Mouse (Mus musculus) NIH3T3 (cell line): ENCODE measurements around the gene Fam107a.

Source experiments
- DNase-seq: peaks from one replicate; pipeline ENCODE4 v3.0.0-alpha.2; 2012; ENCODE audit warnings: low read depth

Fam107a gene

DNA sequence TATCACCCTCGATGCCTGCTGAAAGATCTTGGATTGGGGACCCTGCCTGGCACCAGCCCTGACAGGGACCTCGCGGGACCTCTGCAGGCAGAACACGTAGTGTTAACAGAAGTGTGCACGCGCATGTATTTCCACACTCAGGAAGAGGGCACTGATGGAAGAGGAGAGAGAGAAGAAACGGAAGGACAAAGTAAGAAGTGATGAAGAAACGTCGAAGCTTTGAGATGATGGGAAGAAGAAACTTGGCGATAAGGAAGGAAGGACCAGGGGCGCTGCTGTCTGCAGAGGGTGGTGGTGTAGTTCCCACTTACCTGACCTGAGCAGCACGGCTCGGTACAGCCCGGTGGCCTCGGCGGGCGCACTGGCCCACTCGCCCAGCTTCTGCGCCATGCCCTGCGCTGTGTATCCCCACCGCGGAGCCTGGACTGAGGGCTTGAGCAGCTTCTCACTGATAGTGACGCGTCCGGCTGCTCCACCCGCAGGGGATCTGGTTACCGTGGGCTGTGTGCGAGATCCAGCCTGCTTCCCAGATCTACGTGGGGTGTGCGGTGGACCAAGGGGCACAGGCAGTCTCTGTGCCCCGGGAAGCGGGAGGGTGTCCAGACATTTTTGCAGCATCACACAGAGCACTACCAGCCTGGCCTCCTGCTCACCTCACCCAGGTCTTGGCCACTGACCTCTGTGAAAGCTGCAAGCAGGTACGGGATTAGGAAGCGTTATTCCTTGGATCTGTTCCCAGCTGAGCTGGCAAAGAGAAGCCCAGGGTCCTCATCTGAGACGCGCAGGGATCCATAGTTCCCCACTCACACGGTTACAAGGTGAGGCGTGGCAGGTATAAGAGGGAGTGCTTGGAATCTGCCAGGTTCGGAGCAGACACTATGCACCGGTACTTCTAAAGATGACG is at the start of gene Fam107a:
Gene Fam107a, minus strand, starts transcription at position 830 of the 904 bp plus-strand sequence.
- DNase-seq, result no peak

DNA sequence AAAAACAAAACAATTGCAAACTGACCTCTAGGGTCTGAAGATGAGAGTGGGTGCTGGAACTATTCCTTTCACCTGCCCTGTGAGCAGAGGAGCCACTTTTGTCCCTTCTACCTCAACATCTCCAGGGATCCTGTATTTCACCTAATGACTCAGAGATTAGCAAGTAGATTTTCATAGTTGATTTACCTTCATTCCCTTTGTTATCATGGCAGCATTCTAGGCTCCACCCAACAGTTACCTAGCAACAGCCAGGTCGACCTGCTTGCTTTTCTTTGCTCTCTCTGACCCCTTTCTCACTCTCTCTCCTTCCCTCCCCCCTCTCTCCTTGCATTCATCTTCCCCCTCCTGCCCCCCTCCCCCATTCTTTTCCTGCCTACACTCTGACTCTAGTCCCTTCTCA is 49.3 kb upstream of the Fam107a start:
- no peak for DNase-seq

DNA sequence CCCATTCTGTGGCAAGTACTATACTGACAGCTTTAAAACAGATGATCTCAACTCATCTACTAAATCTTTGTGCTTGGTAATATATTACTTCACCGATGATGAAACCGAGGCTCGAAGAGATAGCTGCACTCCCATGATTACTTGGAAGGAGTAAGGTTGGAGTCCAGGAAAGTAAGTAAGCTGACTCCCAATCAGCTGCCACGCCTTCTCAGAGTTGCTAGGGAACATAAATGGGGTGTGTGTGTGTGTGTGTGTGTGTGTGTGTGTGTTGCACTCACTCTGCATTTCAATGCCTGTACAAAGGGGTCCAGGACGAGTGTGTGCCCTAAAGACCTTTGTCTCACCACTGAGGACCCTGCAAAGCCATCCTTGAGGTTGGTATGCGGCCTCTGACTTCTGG is 48.0 kb upstream of the Fam107a start:
- no peak for DNase-seq

DNA sequence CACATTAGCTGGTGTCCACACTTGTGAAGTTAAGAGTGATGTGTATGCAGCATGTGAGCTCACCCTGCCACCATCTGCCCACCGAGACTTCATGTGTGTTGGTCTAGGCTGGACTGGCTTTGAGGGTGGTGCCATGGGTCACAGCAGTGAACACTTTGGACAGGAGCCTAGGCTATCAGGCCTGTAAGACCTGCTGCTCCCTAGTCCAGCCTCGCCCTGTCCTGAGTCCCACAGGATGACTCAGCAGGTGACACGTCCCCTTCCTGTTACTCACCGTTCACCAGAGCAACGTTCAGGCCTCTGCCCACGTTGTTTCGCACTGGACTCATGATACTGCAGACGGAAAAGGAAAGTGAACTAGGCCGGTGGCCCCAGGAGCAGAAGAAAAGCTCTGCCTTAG is 39.0 kb upstream of the Fam107a start:
- peak; percentile 20 for DNase-seq

DNA sequence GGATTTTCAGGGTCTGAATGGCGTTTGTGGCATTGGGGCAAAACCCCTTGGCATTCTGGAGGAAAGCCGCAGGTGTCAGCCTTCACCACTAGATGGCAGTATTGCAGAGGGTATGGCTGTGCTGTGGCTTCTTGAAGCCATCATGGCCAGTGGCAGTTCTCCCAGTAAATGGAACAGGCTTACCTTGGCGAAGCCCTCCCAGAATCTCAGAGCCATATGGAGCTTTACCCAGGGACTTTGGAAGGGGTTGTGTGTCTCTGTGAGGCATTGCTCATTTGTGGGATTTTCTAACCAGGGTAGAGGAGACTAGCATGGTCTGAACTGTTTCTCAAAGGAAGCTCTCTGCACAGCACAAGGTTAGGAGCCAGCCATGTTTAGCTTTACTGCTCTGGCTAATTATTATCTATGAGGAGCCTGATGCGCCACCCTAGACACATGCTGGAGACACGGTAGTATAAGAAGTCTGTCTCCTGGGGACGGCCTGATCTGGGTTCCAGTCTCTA is 38.2 kb upstream of the Fam107a start:
- peak; percentile 81 for DNase-seq

DNA sequence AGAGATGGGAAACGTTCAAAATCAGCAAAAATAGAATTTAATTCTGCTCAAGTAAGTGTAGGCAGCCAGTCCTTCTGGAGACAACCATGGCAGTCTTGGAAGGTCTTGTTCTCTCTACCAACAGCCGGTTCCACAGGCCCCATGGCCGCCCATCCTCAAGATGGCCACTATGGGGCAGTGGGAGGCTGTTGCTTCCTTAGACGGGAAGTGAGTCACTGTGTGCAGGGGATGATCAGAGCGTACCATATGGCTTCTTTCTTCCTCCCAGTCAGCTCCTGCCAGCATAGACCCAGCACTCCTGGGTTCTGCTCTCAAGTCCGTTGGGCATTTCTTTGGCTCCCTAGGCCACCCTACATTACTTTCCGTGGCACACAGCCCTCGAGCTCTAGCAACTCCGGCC is 31.1 kb upstream of the Fam107a start:
- DNase-seq, result no peak

DNA sequence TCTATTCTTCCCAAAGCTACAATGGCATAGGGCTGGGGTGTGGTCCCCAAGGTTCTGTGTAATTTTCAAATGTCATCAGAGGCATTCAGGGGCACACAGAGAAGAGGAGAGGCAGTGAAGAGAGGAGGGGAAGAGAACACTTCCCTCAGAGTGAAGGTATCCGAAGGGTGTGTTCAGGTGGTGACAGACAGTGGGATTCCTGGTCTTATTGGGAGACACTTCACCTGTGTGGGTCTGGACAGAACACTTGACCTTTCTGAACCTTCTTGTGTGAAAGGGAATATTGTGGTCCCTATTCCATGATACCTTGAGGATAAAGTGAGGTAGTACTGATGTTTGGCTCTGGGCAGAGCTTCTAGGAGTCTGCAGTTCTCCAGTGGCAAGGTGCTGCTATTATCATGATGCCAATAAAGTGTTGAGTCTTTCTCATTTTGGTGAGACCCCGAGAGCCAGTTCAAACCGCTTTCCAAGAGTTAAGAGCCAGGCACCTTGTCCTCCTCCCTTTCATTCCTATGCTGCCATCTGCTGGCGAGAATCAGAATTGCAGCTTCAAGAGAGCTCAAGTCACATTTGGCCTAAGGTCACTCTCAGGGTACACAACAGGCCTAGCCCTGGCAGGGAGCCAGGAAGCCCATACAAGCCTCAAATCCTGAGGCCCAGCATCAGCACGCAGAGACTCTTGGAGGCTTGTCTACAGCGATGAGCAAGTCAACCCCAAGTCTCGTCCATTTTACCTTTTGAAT is 28.6 kb upstream of the Fam107a start:
- peak; percentile 80 for DNase-seq

DNA sequence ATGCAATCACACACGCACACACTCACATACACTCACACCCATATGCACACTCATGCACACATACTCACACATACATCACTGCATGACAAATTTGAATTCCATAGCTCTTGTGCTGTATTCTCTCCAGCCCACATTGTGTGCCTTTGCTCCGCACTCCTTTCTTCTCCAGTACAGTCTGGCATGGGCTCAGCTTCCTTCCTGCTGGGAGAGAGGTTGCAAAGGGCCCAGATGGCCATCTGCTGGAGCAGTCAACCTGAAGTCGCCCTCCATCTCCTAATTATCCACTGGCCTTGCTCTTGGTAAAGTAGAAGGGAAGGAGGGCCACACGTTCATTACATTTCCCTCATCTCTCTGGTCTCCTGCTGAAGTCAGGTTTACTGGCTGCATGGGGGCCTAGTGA is 27.7 kb upstream of the Fam107a start:
- no peak for DNase-seq

DNA sequence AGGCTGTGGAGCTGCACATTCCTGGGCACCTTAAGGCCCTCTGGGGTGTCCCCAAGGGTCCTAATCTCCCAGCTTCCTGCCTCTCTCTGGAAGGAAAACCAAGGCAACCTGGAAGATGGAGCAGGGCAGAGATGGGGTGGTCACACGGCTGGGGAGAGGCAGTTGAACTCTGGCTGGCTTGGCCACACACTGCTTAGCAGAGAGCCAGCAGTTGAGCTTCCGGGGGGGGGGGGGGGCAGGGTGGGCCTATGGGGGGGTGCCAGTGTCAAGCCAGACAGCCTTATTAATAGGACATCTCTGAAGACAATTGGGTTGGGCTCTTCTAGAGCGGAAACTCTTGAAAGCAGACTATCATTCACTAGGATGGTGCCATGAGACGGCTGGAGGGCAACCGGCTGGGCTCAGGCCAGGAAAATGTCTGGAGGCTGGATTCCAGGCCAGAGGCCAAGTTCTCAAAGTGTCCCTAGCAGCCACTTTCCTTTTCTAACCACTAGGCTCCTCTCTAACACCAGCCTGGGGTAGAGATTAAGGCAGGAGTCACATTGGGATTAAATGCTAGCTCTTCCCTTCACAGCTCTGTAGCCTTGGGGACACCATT is 24.8 kb upstream of the Fam107a start:
- DNase-seq, result no peak

DNA sequence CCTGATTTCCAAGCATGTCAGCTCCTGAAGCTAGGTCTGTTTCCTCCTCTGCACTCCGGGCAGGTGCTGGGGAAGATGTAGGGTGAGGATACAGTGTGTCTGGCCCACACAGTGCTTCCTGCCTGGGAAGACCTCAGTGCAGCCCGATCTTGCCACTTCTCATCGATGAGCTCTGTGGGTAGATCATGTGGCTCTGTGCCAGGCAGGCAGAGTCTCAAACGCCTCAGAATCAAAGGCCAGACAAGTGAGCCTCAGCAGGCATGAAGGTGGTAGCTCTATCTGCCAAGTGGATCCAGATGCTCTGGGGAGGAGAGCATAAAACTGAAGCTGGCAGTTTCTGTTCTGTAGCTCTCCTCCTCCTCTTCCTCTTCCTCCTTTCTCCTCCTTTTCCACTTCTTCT is 22.4 kb upstream of the Fam107a start:
- DNase-seq, result no peak

DNA sequence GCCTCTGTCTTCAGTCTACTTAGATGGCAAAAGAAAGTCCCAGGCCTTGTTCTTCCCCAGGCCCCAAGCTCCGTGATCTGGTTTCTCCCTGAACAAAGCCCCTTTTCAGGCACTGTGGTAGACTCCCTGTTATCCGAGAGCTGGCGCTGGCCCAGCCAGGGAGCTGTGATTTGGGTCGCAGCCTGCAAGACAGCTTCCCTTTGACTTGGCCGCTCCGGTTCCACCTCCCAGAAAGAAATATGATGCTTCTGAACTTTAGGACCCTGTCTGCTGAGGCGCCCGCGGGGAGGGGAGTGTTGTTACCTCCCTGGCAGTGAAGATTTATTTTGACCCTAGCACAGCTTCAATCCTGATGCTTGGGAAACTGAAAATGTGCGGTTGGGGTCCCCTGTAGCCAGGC is 18.1 kb upstream of the Fam107a start:
- DNase-seq, result no peak

DNA sequence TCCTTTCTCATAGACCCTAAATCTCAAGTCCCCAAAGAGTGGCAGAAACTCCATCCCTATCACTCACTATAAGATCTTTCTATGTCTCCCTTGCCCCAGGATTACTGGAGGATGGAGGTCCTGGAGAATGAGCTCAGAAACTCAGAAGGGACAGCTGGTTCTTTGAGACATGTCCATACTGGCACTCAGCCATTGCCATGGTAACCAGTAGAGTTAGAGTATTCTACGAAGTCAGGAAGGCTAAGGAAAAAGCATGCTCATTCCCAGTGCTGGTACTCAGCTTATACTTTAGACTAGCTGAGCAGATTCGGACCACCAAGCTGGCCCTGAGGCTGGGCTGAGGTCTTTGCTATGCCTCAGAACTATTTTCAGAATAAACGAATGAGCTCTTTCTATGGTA is 16.7 kb upstream of the Fam107a start:
- no peak for DNase-seq

DNA sequence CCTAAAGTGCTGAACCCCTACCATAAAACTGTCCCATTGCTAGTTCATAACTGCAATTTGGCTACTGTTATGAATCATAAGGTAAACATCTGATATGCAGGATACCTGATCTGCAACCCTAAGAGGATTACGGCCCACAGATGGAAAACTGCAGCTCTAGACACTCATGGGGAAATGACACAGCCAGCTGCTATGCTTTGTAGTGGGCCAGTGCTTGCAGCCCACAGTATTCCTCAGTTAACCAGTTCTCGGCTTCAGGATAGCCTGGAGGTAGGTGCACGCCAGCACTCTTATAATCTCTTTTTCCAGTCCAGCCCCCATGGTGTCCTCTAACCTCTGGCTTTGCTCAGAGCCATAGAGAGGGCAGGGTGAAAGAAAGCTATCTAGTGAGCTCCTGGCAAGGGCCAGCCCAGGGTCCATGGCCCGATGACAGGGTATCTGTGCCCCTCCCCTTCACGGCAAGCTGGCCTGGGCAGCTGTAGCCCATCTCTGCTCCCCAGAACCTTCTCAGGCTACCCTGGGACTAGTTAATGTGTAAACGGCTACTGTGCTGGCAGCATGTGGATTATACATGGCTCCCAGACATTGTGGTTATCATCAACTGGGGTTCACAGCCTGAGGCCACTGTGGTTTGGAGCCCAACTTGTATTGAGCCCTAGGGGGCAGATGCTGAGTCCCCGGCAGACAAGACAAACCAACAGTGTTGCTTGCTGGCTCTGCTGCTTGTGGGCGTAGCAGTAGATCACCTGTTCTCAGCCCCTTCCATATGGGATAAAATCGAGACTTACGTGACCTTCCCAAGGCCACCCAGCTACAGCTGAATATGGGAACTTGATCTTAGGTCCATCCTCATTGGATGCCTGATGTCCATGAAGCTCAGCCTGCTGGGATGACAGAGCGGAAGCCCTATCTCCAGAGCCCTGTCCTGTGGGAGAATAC is 14.8 kb upstream of the Fam107a start:
- no peak for DNase-seq

DNA sequence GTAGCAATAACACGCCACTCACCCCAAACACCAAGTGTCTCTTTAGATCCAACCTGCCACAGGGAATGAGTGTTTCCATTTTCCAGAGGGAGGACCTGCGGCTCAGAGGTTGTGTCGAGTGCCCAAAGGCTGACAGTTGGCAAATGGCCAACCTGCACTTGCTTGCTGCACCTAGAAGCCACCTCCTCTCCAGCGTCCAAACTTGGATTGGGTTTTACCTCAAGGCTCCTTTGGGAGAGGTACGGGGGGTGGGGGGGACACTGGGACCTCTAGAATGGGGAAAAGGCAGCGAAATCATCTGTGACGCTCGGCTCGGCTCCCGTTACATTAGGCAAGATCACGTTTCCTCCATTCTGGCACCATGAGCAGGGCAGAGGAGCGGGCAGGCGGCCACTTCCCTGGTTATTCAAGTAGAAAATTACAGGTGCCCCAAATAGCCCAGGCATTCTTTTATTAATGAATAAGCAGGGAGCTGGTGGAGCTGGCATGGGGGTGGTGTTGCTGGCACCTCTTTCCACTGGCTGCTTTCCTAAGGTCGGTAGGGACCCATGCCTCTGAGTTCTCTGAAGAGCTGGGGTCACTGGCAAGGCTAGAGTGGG is 13.6 kb upstream of the Fam107a start:
- no peak for DNase-seq

DNA sequence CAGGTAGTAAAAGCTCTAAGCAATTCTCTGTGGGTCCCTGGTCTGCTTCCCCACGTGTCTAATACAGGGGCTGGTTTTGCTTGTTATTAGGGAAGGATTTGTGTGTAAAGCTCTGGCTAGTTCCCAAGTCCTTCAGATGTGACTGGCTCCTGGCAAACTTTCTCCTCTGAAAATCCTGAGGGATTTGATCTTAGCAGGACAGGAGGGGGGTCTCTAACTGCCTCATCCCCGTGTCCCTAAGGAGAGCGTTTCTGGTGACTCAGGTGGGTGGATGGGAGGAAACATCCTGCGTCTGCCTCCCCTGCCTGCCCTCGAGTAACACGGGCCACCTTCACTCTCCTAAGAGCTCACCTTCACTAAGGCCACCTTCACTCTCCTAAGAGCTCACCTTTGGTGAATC is 12.6 kb upstream of the Fam107a start:
- DNase-seq, result no peak

DNA sequence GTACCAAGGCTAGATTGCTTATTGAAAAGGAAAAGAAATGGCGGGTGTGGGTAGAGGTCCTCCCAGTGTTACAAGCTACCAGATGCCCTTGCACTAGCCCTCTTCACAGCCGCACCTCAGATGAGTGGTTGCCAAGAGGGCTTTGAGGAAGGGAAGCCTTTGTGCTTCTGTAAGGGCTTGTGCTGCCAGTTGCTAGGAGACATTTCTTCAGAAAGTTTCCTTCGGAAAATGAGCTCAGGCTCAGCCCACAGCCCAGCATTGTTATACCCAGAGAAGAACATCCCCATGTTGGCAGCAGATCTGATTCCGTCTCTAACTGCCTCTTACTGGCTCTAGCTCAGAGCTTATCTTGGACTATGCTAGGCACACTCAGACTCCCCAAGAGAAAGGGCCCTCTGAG is 11.7 kb upstream of the Fam107a start:
- DNase-seq, result no peak

DNA sequence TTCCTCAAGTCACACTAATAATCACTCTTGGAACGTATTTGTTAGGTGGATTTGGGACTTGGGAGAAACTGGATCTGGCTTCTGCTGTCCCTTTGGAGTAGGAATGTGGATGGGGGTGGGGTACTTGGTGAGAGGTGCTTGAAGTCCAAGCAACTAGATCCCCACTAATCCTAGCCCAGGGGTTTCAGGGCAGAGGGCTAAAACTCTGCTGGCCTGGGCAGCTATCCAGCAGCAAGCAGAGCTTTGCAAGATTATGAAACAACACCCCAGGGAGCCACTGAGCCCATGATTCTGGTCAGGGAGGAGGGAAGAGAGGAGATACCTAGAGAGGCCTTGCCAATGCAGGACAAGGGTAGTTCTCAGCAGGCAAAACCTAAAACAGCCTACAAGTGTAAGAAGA is 9.5 kb upstream of the Fam107a start:
- no peak for DNase-seq

DNA sequence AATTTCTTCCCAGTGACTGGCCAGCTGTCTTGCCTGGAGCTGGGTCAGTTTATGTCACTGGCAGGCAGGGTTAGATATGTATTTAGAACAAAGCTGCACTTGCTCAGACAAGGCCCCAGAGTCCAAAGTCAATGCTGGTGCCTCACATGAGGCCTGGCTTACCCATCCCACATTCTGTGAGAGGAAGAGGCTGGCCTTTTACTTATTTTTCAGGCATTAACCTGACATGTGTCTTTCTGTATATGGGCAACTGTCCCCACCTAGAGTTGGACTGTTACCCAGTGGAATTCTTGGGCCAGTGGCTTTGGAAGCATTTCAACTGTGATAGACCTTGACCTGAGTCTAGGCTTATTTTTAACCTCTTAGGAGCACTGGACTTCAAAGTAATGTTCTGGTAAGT is 9.1 kb upstream of the Fam107a start:
- DNase-seq, result no peak

DNA sequence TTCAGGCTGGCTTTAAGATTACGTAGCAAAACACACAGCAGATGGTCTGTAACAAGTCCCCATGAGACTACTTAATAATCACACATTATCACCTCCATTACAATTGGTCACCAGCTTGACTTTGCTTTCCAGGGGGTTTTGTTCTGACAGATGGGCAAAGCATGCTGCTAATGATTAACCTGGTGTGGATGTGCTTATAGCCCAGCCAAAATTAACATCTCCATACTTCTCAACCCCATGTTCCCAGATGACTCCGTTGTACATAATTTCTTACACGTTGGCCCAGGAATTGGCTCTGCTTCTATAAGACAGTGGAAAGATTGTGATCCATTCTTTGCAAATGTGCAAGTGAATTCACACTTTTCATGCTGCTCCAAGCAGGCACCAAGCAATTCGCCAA is 7.9 kb upstream of the Fam107a start:
- no peak for DNase-seq

DNA sequence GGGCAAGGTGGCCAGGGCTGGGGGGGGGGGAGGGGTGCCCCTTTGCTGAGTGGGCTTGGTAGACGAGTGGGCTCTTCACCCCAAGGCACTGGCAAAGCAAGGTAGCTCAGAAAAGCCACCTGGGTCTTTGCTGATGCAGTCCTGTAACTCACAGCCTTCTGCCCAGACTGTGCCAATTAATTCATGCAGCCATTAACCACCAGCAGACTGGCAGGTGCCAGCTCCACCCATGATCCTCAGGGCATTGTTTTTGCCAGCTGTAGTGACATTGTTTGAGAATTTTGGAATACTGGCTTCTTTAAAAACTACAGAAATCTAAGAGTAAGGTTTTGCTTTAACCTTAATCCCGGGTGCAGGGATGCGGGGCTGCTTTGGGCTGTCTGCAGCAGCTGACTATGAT is 2.7 kb upstream of the Fam107a start:
- DNase-seq, result no peak
